Mouse (Mus musculus) heart, embryonic 11.5 days (tissue): ENCODE results near the gene Dapk1. TPM values are rescaled to one million over a fixed set of nuclear protein-coding genes. Genes with fewer than 3 reads are reported as not detected.

ENCODE experiments used
- ATAC-seq: fragments of 200-750 bp; cut with Nextera tagmentation; replicated peaks from 2 replicates; pipeline ENCODE4 v1.8.0; 2017; ENCODE audit warnings: moderate library complexity; ENCODE audit not compliant: insufficient number of reproducible peaks, low FRiP score, low TSS enrichment
- H3K27ac ChIP-seq: fragments of 300-500 bp; sonication (generic); 2 replicates; pipeline ENCODE4 v1.5.1; 2014; ENCODE audit warnings: mild to moderate bottlenecking, low read depth, low read length
- H3K27me3 ChIP-seq: fragments of 300-500 bp; sonication (generic); 2 replicates; pipeline ENCODE4 v1.6.1; 2014; ENCODE audit warnings: mild to moderate bottlenecking, low read length, mixed read lengths; ENCODE audit not compliant: control insufficient read depth, insufficient read depth
- H3K36me3 ChIP-seq: fragments of 300-500 bp; sonication (generic); 2 replicates; pipeline ENCODE4 v1.6.1; 2014; ENCODE audit warnings: mild to moderate bottlenecking, low read length, moderate library complexity, mixed read lengths; ENCODE audit not compliant: control insufficient read depth, insufficient read depth
- H3K4me1 ChIP-seq: fragments of 300-500 bp; sonication (generic); 2 replicates; pipeline ENCODE4 v1.6.1; 2014; ENCODE audit warnings: low read length; ENCODE audit not compliant: control insufficient read depth, insufficient read depth
- H3K4me2 ChIP-seq: fragments of 300-500 bp; sonication (generic); 2 replicates; pipeline ENCODE4 v1.6.1; 2014; ENCODE audit warnings: mild to moderate bottlenecking, moderate library complexity
- H3K4me3 ChIP-seq: fragments of 300-500 bp; sonication (generic); 2 replicates; pipeline ENCODE4 v1.5.1; 2014; ENCODE audit warnings: low read depth, low read length
- H3K9ac ChIP-seq: fragments of 300-500 bp; sonication (generic); 2 replicates; pipeline ENCODE4 v1.6.1; 2014; ENCODE audit warnings: mild to moderate bottlenecking, low read depth, low read length, moderate library complexity
- H3K9me3 ChIP-seq: fragments of 300-500 bp; sonication (generic); replicated peaks from 2 replicates; pipeline ENCODE4 v1.6.1; 2016; ENCODE audit warnings: low read length; ENCODE audit not compliant: control insufficient read depth
- WGBS: fragments of 180-500 bp; shearing (Covaris S2); extraction: QIAGEN DNeasy Blood & Tissue Kit; methylation state at CpG from one replicate; pipeline ENCODE4 v1.1.7; 2014; ENCODE audit not compliant: insufficient replicate concordance; 5-methylcytosine and 5-hydroxymethylcytosine counted together
- polyA plus RNA-seq: library from polyadenylated mRNA; unstranded; fragments of >200 nt; fragmentation: Nextera tagmentation; extraction: Ambion mirVana; gene quantifications from 2 replicates; pipeline ENCODE4 v1.2.1, GENCODE M21; 2014

Dapk1 gene
- polyA plus RNA-seq, 1 experiment from 2014 or later: 9.8 TPM

DNA sequence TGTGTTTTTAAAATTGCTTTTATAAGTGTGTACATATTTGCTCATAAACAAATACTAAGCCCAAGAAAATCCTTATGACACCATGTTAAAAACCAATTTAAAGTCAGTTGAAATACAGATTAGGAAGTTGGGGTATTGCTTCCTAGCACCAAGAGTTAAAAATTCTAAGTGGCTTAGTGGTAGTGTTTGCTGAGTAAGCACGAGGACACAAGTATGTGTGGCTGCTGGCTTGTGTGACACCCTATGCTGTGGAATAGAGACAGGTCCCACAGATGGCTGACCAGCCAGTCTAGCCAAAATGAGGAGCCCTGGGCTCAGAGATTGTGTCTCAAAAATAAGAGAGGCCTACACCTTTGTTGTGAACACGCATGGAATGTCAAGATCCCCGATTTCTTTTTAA, 114.4 kb downstream of the Dapk1 start:
- Histone ChIP-seq H3K4me2 (no peak overlapping the region), H3K9me3 (no peaks in the 10 kb centered on the region), H3K4me3 (no peak overlapping the region), H3K4me1 (no peaks in the 10 kb centered on the region), H3K27ac (no peak overlapping the region), H3K27me3 (no peaks in the 10 kb centered on the region), H3K36me3 (no peaks in the 10 kb centered on the region), H3K9ac (no peak overlapping the region)
- 48% methylated on average over 3 of the region's 3 CpGs for WGBS
- no peak for ATAC-seq

DNA sequence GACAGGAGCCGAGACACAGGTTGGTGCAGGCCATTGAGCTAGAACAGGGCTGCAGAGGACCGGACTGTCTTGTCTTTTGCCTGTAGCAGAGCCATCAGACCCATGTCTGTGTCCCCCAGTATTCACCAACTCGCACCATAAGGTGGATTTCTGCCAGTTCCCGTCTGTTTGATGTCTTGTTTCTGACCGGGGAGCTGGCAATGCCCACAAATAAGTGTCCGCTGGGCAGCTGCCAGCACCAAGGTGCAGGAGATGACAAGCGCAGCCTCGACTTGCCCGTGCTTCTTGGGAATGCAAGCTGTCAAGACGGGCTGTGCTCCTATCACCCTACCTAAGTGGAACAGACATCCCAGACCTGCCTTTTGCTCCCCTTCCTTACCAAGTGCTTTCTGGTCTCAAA, 115.7 kb downstream of the Dapk1 start:
- 70% methylated on average over 10 of the region's 10 CpGs for WGBS
- Histone ChIP-seq H3K36me3 (no peaks in the 10 kb centered on the region), H3K9ac (no peak overlapping the region), H3K4me3 (no peak overlapping the region), H3K27me3 (no peaks in the 10 kb centered on the region), H3K4me1 (no peaks in the 10 kb centered on the region; the same call in 1 of the 2 replicates), H3K4me2 (no peak overlapping the region), H3K9me3 (no peaks in the 10 kb centered on the region), H3K27ac (no peak overlapping the region)
- ATAC-seq: no peak

GRCm38 (mm10) chr13:60719581-60719980, 117.8 kb downstream of the Dapk1 start:
- Histone ChIP-seq H3K9ac (no peak overlapping the region), H3K36me3 (no peaks in the 10 kb centered on the region), H3K27ac (no peak overlapping the region), H3K9me3 (no peaks in the 10 kb centered on the region), H3K4me2 (no peak overlapping the region), H3K27me3 (no peaks in the 10 kb centered on the region), H3K4me1 (peaks cover 4% of the 10 kb centered on the region; the same call in 1 of the 2 replicates), H3K4me3 (no peak overlapping the region)
- WGBS: 80% methylated on average over 10 of the region's 10 CpGs
- no peak for ATAC-seq

GRCm38 (mm10) chr13:60722763-60723162, 121.0 kb downstream of the Dapk1 start:
- Histone ChIP-seq H3K27ac (no peak overlapping the region), H3K4me2 (no peak overlapping the region), H3K9me3 (no peaks in the 10 kb centered on the region), H3K27me3 (no peaks in the 10 kb centered on the region), H3K4me3 (no peak overlapping the region), H3K36me3 (peaks cover 3% of the 10 kb centered on the region; the same call in 1 of the 2 replicates), H3K9ac (no peak overlapping the region), H3K4me1 (peaks cover 4% of the 10 kb centered on the region; the same call in 1 of the 2 replicates)
- ATAC-seq: no peak
- WGBS: 57% methylated on average over 8 of the region's 8 CpGs

- Histone ChIP-seq H3K27me3 (no peaks in the 10 kb centered on the region), H3K4me3 (no peak overlapping the region), H3K4me1 (peaks cover 3% of the 10 kb centered on the region; the same call in 1 of the 2 replicates), H3K36me3 (peaks cover 3% of the 10 kb centered on the region; the same call in 1 of the 2 replicates), H3K9ac (no peak overlapping the region), H3K9me3 (no peaks in the 10 kb centered on the region), H3K4me2 (no peak overlapping the region), H3K27ac (no peak overlapping the region)
- ATAC-seq: no peak
- 78% methylated on average over 9 of the region's 9 CpGs for WGBS
These were observed 126.7 kb downstream of the Dapk1 start for GRCm38 (mm10) chr13:60728276-60729054.

DNA sequence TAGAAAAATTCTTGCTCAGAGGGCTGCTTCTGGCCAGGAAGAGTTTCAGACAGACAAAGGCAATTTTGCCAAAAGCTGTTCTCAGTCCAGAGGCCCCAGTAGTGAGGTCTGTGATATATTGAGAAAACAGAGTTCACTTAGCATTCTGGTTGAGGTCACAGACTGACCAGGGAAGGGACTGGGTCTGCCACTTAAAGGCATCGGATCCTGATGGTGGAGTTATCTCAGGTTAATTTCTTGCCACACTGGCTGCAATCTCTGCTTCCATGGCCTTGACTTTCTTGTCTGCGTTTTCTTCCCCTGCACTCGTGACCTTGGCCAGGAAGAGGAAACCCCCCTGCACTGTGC, 127.3 kb downstream of the Dapk1 start:
- 46% methylated on average over 3 of the region's 3 CpGs for WGBS
- Histone ChIP-seq H3K27ac (no peak overlapping the region), H3K9me3 (no peaks in the 10 kb centered on the region), H3K4me1 (peaks cover 4% of the 10 kb centered on the region), H3K4me3 (no peak overlapping the region), H3K9ac (no peak overlapping the region), H3K36me3 (peaks cover 3% of the 10 kb centered on the region; the same call in 1 of the 2 replicates), H3K27me3 (no peaks in the 10 kb centered on the region), H3K4me2 (no peak overlapping the region)
- ATAC-seq: no peak

DNA sequence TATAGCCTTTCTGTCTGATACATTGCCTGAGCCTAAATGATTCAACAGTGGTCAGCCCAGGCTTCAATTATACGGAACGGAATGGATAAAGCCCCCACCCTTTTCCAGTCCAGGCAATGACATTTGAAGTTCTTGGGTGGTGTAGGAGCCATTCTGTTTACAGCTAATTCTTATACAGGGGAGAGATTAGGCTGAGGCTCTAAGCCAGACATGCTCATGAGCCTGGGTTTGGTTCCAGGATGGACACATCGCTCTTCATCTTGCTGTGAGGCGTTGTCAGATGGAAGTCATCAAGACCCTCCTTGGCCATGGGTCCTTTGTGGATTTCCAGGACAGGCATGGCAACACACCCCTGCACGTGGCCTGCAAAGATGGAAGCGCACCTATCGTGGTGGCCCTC, 128.8 kb downstream of the Dapk1 start:
- no peak overlapping the region for H3K4me2 ChIP-seq
- WGBS: 93% methylated on average over 7 of the region's 7 CpGs

GRCm38 (mm10) chr13:60731001-60731400, 129.3 kb downstream of the Dapk1 start:
- Histone ChIP-seq H3K9ac (no peak overlapping the region), H3K9me3 (no peaks in the 10 kb centered on the region), H3K4me1 (peaks cover 8% of the 10 kb centered on the region), H3K36me3 (no peaks in the 10 kb centered on the region; the same call in 1 of the 2 replicates), H3K4me3 (no peak overlapping the region), H3K27me3 (no peaks in the 10 kb centered on the region), H3K4me2 (no peak overlapping the region), H3K27ac (no peak overlapping the region)
- no peak for ATAC-seq
- 77% methylated on average over 3 of the region's 3 CpGs for WGBS

More for the DNA sequence above, 128.8 kb downstream of the Dapk1 start:
- Histone ChIP-seq H3K36me3 (no peaks in the 10 kb centered on the region; the same call in 1 of the 2 replicates), H3K9me3 (no peaks in the 10 kb centered on the region), H3K9ac (no peak overlapping the region), H3K27me3 (no peaks in the 10 kb centered on the region), H3K4me1 (peaks cover 8% of the 10 kb centered on the region), H3K27ac (no peak overlapping the region), H3K4me3 (no peak overlapping the region)
- no peak for ATAC-seq

DNA sequence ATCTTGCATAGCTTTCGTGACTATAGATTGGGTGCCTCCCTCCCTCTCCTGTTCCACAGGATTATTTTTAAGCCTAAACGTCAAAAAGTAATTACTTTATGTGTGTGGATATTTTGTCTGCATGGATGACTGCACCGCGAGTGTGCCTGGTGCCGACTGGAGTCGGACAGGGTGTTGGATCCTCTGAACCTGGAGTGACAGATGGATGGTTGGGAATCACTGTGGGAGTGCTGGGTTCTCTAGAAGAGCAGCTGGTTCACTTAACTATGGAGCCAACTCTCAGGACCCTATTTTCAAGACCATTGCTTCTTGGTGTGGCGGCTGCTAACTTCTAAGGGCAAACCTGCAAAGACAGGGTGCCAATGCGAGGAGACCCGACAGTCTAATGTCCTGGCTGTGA, 133.6 kb downstream of the Dapk1 start:
- Histone ChIP-seq H3K27me3 (no peaks in the 10 kb centered on the region), H3K9ac (no peak overlapping the region), H3K4me2 (no peak overlapping the region), H3K36me3 (no peaks in the 10 kb centered on the region; the same call in 1 of the 2 replicates), H3K9me3 (no peaks in the 10 kb centered on the region), H3K4me1 (peaks cover 13% of the 10 kb centered on the region), H3K27ac (no peak overlapping the region), H3K4me3 (no peak overlapping the region)
- WGBS: 90% methylated on average over 9 of the region's 9 CpGs
- ATAC-seq: no peak
